Mouse (Mus musculus): ENCODE data around the gene Fau. TPM values are rescaled to one million over a fixed set of nuclear protein-coding genes. Genes with fewer than 3 reads are reported as not detected.

Gene Fau
- total RNA-seq, 2 experiments from 2014 or later: 317 to 352 TPM

DNA sequence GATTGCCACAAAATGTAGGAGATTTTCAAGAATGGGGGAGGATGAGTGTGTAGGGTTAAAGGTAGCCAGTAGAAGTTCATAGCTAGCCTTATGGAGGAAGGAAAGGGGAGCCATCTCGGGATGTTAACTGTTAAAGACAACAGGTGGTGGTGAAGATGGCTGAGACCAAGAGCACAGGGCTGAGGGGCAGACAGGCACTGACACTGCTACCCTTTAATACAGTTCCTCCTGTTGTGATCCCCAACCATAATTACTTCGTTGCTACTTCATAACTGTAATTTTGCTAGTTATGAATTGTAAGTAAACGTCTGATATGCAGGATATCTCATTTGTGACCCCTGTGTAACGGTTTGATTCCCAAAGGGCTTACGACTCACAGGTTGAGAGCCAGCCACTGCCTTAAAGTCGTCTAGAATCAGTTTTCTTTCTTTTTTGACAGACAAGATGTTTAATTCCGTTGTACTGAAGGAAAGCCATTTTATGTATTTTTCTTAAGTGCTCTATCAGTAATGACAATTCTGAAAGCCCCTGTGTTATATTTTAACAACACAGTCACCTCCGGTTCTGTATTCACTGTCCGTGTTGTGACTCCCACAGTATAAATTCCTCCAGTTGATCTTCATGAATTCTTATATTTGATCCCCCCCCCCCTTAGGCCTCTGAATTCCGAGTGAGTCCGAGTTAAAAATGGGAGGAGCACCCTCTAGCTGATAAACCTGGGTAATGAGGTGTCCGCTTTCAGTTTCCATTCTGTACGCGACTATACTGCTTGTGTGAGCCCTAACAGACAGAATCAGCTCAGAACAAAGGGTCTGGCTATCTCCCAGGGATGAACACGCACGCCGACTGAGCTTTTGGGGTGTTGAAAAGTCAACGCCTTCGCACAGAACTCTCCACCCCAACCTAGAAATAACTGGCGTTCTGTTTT, 12.0 kb upstream of the Fau start:
- no peak for DNase-seq

DNA sequence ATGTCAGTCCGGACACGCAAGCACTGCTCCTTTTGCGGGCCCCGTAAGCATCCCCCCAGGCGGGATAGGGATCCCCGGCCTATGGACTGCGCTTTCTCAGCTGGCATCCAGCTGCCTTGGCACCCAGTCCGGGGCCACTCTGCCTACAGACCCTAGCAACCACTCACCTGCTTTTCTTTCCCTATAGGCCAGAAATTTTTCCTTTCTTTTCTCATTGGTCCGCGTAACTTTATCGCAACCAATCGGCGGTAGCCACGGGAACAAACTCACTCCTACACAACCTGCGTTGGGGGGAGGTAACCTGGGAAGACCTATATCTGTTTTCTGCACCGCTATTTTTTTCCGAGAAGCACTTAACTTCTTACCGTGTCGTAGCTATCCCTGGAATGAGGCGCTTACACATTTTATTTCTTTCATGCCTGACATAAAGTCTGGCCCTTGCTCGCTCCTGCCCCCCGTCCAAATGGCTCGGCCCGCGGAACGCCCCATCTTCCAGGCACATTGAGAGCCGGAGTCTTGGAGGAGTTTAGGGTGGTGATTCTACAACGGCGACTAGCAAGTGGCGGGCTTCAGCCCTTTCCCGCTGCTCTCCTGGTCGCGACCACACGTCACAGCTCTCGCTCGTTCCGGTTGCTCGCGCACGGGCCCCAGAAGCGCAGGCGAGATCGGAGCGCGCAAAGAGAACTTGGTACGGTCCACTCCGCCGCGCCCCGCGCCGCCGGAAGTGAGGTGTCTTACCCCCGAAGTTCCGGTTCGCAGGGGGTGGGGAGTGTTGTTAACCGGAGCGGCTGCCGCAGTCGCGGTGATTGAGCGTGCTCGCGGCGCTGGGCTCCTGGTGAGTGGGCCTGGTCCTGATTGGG, 11.1 kb upstream of the Fau start, which contains the start of gene Syvn1:
Syvn1 (plus strand) TSS at position 283 of the 860 bp plus-strand sequence.
- DNase-seq: peak; percentile 89

DNA sequence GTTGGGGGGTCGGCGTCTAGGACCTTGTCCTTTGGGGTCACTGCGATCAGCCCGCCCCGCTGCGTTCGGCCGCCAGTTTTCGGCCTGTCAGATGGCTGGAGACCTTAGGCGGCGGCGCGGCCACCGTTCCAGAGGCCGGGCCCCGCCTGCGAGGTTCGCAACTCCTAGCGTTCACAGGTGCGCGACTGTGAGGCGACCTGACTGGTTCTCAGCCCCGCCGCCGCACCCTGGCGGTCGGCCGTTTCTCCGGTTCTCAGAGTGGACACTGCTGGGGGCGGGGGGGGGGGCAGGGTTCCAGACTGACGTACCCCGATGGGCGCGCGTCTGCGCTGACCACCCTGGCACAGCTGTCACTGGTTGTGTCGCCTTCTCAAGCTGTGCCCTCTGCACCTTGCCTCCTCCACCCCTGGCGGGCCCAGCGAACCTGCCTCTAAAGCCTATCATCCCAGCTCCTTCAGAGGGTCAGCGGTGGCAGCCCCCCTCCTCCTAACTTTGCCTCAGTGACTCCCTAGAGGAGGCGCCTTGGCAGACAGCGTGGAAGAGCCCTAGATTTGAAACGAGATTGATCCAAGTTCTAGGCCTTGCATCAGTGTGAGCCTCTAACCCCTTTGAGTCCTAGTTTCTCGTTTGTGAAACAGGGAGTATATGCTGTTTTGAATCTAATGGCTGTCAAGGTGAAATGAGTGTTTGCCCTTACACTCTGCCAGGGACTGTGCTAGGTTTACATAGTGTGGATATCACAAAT, 10.3 kb upstream of the Fau start:
- no peak for DNase-seq

DNA sequence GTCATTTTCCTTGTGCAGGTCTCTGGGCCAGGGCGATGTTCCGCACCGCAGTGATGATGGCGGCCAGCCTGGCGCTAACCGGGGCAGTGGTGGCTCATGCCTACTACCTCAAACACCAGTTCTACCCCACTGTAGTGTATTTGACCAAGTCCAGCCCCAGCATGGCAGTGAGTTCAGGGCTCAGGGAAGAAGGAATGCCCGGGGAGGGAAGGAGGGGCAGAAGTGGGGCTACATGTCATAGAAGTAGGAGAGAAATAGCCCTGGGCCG, 9.8 kb upstream of the Fau start:
- no peak for DNase-seq

DNA sequence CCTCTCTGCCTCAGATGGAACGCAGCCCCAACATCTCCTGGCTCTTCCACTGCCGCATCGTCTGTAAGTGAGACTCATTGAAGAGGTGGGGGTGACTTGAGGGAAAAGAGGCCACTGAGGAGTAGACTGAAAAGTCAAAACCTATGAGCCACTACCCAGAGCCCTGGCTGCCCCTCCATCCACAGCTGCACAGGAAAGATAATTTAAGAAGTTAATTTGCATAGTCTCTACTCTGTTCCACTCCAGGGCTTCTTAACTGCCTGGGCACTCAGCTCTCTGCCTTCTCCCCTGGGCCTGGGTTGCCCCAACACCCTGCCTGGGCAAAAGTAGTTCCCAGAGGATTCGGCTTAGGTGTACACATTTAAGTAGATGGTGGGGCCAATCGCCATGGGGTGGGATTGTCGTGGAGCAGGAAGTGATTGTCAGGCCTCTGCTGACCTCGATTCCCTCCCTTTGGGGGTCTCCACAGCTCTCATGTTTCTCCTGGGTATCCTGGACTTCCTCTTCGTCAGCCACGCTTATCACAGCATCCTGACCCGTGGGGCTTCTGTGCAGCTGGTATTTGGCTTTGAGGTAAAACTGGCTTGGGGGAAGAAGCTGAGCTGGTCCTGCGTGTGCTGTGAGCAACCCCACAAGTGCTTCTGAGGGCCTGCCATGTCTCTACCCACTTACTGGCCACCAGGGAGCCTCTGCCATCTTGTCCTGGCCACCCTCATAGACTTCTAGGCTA, 8.8 kb upstream of the Fau start:
- DNase-seq: no peak

DNA sequence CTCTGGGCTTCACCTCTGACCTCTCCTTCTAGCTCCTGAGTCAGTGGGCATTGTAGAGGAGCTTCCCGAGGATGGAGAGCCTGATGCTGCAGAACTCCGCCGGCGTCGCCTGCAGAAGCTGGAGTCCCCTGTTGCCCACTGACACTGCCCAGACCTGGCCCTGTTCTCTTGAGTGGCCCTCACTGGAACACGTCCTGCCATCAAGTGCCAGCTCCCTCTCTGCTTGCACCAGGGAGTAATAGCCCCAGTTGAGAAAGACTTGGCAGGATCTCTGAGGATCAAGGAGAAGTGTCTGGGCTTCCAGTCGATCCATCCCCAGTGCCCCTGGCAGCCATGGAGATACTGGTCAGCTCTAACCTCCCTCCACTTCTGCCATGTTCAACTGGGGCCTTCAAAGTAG, 5.1 kb upstream of the Fau start:
- DNase-seq: no peak

DNA sequence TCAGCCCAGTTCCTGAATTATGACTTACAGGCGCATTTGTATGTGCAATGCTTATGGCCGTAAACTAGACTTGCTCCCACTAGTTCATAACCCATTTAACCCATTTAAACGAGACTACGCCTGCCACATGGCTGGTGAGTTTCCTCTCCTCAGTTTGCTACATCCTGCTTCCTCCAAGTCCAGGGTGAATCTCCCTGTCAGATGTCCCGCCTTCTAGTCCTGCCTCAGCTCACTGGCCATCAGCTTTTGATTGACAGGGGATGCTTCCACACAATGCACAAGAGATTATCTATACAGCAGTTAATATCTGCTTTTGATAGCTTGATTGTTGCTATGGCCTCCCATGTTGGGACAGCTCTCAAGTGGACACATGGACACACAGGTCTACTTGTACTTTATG, 3.3 kb upstream of the Fau start:
- DNase-seq: no peak

DNA sequence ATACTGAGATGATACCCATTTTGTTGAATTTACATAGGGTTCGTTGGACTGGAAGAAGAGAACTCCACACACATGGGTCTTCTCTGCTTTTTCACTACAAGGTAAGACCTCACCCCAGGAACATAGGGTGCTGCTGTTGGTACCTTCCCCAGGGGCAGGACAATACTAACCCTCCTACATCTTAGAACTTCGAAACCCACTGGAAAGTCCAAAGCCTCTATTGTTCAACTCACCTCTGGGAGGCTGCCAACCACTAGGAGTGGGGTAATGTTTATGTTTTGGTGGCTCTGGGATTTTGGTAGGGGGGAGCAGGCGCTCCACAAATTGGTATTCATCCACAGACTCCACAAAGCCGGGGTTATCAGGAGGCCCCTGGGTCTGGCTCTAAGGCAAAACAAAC, 948 bp upstream of the Fau start:
- no peak for DNase-seq

DNA sequence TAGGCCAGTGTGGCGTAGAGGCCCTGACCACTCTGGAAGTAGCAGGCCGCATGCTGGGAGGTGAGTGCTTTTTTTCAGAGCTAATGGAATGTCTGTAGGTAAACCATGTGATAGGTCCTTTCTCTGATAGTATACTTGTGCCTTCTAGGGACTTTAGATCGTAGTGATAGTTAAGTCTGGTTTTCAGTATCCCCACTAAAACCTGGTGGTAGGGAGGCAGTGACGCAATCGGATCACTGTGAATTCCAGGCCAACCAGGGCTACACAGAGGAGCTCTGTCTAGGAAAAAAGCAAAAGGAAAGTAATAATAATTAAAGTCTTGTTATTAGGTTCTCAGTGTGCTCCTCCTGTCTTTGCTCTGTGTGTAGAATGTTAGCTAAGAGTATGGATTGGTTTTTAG, 869 bp downstream of the Fau start:
- no peak for DNase-seq

DNA sequence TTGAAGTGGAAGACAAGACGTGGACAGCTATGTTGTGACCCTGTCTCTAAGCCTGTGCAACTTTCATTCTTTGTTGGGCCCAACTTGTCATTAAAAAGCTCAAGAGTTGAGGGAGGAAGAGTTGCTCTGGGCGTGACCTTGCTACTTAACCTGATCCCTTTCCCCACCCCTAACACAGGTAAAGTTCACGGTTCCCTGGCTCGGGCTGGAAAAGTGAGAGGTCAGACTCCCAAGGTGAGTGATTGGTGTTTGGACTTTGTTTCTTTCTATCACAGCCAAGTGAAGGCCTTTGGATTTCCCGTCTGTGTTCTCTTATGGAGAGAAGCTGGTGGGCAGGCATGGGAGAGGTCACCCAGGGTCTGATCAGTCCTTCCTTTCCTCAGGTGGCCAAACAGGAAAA, 1.3 kb downstream of the Fau start:
- DNase-seq: no peak

DNA sequence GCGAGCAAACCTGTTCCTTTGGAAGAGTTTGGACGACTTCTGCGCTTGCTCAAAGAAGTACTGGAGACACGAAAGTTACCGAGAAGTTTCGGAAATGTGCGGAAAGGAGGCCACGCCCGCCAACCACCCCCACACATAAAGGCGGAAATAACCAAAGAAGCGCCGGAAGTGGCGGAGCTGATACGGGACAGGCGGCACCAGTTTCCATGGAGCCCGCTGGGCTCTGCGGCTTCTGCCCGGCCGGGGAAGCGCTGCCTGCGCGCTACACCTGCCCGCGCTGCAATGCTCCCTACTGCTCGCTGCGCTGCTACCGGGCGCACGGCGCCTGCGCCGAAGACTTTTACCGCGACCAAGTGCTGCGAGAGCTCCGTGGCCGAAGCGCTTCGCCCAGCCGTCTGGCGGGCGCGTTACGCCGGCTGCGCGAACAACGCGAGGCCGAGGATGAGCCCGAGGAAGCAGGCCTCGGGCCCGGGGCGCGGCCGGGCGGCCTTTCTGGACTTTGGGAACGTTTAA, 3.4 kb downstream of the Fau start, which contains the start of gene Znhit2:
Znhit2 (plus strand) TSS at position 172 of the 513 bp plus-strand sequence.
- peak; percentile 94 for DNase-seq

DNA sequence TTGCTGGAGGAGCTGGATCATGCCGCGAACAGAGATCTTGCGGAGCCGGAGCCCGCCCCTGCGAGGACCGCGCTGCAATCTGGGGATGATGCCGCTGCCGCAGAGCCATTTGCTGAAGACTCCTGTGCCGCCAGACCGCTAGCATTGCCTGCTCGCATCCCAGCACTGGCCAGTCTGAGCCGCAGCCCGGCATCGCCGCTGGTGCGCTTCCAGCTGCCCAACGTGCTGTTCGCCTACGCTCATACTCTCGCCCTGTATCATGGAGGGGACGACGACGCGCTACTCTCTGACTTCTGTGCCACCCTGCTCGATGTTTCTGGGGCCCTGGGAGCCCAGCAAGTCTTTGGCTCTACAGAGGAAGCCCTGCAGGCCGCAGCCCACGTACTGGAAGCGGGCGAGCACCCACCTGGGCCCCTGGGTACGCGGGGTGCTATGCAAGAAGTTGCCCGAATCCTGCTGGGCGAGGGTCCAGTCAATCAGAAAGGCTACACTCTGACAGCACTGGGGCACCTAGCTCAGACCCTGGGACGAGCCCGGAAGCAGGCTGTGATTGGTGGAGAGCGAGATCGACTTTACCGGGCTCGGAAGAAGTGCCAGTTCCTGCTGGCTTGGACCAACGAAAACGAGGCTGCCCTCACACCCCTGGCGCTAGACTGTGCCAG, 4.1 kb downstream of the Fau start:
- DNase-seq: no peak

DNA sequence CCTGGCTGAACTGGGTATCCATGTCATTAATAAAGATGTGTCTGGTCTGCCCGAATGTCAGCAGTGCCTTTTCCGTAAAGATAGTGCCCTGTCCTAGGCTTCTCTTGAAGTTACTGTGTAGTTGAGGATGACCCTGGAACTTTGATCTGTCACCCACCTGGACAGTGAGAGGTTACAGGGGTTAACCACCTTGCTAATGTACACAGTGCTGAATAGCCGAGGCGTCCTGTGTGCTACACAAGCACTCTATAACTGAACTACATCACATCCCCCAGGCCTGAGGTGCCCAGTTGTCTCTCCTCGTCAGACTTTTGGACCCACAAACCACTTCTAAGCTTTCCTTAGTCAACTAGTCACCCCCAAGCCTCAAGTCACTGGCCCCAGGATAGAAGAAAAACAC, 4.8 kb downstream of the Fau start:
- no peak for DNase-seq

DNA sequence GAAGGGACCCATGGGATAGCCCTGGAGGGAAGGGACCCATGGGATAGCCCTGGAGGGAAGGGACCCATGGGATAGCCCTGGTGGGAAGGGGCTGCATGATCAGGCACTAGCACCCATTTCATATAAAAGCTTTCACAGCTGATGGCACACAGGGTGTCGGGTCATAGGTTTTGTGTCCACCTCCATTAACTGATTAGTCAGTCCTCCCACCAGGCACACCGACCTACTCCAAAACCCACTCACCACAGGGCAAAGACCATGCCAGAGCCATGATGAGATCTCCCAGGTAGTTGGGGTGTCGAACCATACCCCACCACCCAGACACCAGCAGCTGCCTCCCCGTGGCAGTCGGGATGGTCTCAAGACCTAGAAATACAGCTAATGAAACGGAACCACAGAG, 5.4 kb downstream of the Fau start:
- DNase-seq: no peak

DNA sequence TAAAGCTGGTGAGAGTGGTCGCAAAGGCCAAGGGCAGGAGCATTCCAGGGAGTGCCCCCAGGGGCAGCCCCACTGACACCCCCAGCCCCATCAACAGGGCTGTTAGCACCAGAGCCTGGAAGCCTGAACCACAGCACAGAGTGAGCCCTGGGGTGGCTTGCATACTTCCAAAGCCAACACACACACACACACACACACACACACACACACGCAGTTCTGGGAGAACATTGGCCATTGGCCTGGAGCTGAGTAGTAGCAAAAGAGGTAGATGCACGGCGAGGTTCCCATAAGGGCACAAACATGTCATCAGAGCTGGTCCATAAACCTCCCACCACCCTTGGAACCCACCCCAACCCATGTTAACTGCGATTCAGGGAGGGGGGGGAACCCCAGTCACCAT, 8.9 kb downstream of the Fau start:
- DNase-seq: no peak

DNA sequence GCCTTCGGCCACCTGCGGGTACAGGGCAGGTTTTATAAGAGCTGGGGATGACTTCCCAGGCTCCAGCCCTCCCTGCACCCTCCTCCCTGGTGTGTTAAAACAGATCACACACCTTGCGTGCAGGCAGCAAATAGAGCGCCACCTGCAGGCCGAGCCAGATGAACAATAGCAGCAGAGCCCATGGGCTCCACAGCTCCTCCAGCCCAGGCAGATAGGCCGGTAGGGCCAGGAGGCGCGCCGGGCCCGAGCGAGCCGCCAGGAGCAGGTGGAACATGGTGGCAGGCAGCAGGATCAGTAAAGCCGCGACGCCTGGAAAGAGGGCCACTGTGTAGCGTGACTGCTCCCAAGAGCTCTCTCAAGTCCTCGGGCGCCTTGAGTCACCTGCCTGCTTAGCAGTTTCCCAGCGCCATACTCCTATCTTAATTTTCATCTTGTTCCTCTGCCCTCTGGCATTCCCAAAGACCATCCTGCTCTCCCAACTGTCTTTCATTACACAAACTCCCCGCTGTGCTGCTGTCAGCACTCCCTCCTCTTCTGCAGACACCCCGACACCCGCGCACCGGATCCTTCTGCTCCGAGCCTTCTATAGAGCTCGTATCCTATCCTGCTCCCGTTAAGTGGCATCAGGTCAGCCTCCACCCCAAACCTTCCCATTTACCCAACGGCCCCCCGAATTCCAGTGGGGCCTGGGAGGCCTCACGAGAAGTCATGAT, 9.5 kb downstream of the Fau start:
- DNase-seq: peak; percentile 51

DNA sequence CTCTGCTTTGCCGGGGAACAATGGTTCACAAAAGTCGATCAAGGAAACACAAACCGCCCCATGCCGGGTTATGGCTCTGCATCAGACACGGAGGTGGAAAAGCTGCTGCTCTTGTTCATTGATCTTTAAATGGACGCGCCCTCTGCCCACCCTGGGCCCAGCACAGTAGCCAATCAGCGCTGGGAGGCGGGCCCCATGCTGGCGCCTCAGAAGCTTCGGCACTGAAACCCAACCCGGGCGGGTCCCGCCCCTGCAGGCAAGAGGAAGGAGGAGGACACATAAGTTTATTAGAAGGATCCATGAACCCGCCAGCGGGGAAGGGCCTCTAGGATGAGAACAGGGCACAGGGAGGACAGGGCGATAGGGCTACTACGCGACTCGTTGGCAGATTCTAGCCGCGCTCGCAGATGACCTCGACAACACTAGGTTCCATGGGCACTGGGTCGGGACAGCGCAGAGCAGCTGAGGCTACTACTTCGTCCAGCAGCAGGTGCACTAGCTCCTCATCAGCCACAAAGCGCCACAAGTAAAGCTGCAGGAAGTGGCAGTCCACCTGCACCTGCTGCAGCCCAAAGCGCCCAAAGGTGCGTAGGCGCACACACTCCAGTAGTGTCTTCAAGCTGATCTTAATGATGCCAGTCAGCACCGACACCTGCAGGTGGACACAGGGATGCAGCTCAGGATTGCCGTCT, 10.2 kb downstream of the Fau start, which contains the start of gene Tm7sf2:
Tm7sf2 (minus strand) TSS at position 650 of the 692 bp plus-strand sequence.
- peak; percentile 90 for DNase-seq

DNA sequence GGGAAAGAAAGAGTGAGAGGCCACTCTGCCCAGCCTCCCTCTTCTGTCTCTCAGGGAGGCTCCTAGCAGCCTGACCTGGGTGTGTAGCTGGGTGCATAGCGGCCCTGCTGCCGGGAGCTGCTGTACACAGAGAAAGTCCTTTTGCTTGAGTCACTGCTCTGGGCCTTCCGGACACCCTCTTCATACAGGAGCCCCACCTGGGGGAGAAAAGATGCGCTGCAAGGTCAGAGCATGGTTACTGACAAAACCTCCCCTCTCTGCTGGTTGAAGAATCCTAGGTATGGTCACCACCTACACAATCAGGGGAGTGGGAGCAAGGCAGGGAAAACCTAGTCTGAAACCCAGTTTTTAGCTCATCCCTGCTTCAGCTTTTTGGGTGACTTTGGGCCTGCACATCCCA, 11.3 kb downstream of the Fau start:
- DNase-seq: no peak

DNA sequence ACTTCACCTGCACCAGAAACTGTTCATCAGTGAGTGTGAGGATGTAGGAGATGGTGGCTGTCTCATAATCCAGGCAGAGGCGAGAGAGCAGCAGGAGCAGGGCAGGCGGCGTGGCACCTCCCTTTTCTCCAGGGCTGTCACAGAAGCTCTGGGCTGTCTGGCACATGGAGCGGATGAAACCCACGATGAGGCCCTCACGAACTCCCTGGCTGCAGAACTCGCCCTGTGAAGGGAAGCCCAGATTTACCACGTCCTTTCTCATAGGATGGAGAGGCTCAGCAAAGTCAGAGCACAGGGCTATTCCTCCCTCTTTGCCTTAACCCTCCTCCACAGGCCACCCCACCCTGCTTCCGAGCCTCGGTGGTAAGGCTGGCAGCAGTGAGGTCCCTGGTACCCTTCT, 12.2 kb downstream of the Fau start:
- no peak for DNase-seq

Data from gastrocnemius, postnatal 25 days (tissue).